Mouse (Mus musculus): ENCODE results near the gene Mterf2. TPM values are rescaled to one million over a fixed set of nuclear protein-coding genes. Genes with fewer than 3 reads are reported as not detected.

Mterf2 gene
- 1 to 10 TPM in 1 of 2 experiments, under 1 TPM in 1; 0.07 to 3.6 TPM for polyA plus RNA-seq (2012; fragmentation: generic; extraction: Trizol)

DNA sequence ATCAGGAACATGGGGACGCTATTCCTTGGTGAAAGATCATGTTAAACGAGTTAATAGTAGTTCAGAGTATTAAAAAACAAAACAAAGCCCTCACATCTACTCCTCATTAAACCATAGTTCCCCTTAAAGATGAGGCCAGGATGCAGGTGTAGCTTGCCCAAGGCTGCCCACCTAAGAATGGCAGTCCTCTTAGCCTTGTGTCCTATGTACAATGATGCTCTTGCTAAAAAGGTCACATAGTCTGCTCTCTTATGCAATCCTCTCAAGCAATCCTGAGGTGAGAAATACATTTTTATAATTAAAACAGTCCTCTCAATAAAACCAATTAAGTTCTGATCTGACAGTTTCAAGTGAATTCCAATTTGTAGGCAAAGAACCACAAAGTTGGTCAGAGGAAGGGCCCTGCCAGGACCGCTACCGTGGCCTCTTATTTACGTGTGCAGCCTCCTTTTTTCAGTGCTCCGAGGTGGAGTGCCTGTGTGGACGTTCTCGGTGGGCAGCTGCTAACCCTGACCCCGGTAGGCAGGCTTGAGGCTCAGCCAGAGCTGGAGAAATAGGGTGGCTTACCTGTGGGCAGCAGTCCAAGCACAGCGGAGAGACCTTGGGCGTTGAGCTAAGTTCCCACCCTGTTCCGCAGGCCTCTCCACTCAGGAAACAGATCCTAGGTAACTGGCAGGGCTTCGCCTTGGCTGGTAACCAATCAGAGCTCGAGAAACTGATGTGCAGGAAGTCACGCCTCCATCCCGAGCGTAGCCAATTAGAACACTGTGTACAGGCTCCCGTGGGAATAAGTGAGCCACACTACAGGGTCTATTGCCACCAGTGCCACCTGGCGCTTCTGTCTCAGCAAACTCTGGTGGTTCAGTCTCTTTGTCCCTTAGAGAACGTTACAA lies at the start of gene Mterf2:
Gene Mterf2, minus strand, starts transcription at position 633 of the 893 bp plus-strand sequence.

DNA sequence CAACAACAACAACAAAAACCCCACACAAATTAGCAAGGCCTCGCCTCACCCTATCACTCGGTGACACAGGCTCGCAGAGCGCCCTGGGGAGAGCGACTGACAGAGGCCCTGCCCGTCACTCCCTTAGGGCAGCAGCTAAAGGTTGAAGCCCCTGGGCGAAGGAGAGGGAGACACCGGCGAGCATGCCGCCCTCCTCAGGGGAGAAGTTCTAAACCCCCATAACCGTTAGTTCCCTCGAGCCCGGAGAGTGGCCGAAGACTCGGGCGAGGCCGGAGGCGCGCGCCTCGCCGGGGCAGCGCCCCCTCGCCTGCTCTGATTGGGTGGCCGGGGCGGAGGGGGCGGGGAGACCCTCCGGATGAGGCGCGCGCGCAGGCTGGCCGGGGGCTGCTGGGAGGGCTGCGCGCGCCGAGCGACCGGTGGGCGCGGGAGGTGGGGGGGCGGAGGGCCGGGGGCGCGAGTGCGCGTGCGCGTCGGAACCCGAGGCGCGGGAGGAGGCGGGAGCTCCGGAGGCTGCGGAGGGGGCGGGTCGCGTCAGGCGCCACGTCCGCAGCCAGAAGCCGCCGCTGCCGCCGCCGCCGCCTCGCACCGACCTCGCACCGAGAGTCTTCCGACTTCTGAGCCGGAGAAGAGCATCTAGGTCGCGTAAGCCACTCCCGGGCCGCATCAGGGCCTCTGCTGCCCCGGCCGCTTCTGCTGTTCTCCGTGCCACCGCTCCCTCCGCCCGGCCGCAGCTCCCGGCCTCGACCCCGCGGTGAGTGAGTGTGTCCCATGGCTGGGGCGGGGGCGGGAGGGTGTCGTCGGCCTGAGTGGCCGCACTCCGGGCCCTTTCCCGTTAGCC lies 25.4 kb downstream of the Mterf2 start, which contains the start of the genes Fhl4 and Tmem263:
Gene Fhl4, minus strand, starts transcription at position 249 of the 838 bp plus-strand sequence.
Gene Tmem263, plus strand, starts transcription at position 381 of the 838 bp plus-strand sequence.

Other genes starting within 250 kb of the Mterf2 start
- 10 to 100 TPM in 1 of 2 experiments, under 1 TPM in 1; 0.87 to 10.0 TPM for gene Ric8b, start 210.4 kb downstream of the Mterf2 start, polyA plus RNA-seq (2012; fragmentation: generic; extraction: Trizol)
- gene Fhl4, start 25.5 kb downstream of the Mterf2 start, polyA plus RNA-seq (2012; fragmentation: generic; extraction: Trizol) = under 1 TPM; 0.04 to 0.72 TPM
- gene Tmem263, start 25.4 kb downstream of the Mterf2 start, polyA plus RNA-seq (2012; fragmentation: generic; extraction: Trizol) = 10 to 100 TPM in 1 of 2 experiments, 1 to 10 TPM in 1; 1.2 to 10.3 TPM
- 1 to 10 TPM in 1 of 2 experiments, under 1 TPM in 1; 0.98 to 5.5 TPM for gene Cry1, start 57.0 kb upstream of the Mterf2 start, polyA plus RNA-seq (2012; fragmentation: generic; extraction: Trizol)

Data from C3H10T1/2 (cell line).